Mouse (Mus musculus): ENCODE results near the gene Rxrb. TPM values are rescaled to one million over a fixed set of nuclear protein-coding genes. Genes with fewer than 3 reads are reported as not detected.

Rxrb gene
- polyA plus RNA-seq, 1 experiment from 2014 or later: 54.0 TPM

DNA sequence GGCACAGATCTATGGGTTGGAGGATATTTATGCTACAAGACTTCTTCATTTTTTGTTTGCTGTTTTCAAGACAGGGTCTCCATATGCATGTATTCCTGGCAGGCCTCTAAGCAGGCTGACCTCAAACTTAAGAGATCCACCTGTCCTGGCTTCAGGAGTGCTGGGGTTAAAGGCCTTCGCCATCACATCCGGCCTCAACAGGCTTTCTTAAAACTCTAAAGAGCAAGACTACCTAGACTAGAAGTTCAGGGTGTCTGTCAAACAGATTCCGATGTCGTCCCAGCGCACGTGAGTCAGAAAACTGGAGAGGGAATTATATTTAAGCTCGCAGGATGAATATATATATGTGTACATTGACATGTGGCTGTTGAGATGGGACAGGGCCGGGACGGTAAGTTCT, 7.9 kb upstream of the Rxrb start:
- Histone ChIP-seq H3K27ac (ENCODE audit: low read length) (peak overlapping the region; percentile 99), H3K4me3 (ENCODE audit: low read depth, low read length) (peak overlapping the region; percentile 92), H3K36me3 (ENCODE audit: control insufficient read depth, insufficient read depth, low read length) (peaks cover 11% of the 10 kb centered on the region), H3K27me3 (ENCODE audit: control insufficient read depth, insufficient read depth, low read depth, low read length) (no peaks in the 10 kb centered on the region), H3K9ac (ENCODE audit: low read depth, low read length) (peak overlapping the region; percentile 92), H3K9me3 (replicated peaks; ENCODE audit: control insufficient read depth, low read length, poor library complexity, severe bottlenecking) (no peaks in the 10 kb centered on the region), H3K4me2 (ENCODE audit: low read length) (peak overlapping the region; percentile 97), H3K4me1 (ENCODE audit: control insufficient read depth, insufficient read depth, low read length) (peaks cover 39% of the 10 kb centered on the region)
- WGBS: 56% methylated on average over 9 of the region's 9 CpGs
- no peak for ATAC-seq

DNA sequence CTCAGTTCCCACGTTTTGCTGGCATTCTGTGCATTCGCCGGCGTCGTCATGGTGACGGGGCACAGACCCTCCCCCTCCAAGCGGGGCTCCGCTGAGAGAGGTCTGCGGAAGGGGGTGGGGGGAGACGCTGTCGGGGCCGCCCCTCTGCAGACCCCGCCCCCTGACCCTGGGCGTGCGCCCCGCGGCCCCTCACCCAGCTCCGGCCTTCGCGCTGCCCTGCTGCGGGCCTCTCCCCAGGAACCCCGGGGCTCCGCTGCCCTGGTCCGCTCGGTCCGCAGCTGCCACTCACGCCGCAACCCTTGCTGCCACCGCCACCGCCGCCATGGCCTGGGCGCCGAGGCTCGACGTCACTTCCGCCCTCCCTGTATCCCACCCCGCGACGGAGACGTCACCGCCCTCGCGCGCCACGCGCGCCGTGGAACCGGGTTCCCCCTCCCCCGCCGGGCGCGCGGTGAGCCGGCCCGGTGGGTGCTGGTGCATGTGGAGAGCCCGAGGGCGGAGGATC, 7.2 kb upstream of the Rxrb start, which contains the start of gene Ring1:
Gene Ring1 (minus strand): TSS at position 364 of the 505 bp plus-strand sequence.
- Histone ChIP-seq H3K36me3 (ENCODE audit: control insufficient read depth, insufficient read depth, low read length) (peaks cover 13% of the 10 kb centered on the region), H3K4me2 (ENCODE audit: low read length) (peak within 1 kb of the TSS; percentile 97), H3K9me3 (replicated peaks; ENCODE audit: control insufficient read depth, low read length, poor library complexity, severe bottlenecking) (no peaks in the 10 kb centered on the region), H3K4me3 (ENCODE audit: low read depth, low read length) (peak within 1 kb of the TSS; percentile 92), H3K27me3 (ENCODE audit: control insufficient read depth, insufficient read depth, low read depth, low read length) (no peaks in the 10 kb centered on the region), H3K9ac (ENCODE audit: low read depth, low read length) (peak within 1 kb of the TSS; percentile 92), H3K27ac (ENCODE audit: low read length) (peak within 1 kb of the TSS; percentile 99), H3K4me1 (ENCODE audit: control insufficient read depth, insufficient read depth, low read length) (peaks cover 44% of the 10 kb centered on the region)
- 1% methylated on average over 41 of the region's 58 CpGs for WGBS
- peak; percentile 79 for ATAC-seq

GRCm38 (mm10) chr17:34024861-34025755, 6.5 kb upstream of the Rxrb start:
- peak overlapping the region; percentile 92 for H3K4me3 ChIP-seq (ENCODE audit: low read depth, low read length)
- H3K27ac ChIP-seq (ENCODE audit: low read length): peak overlapping the region; percentile 99
- WGBS: under 1% methylated on average over 56 of the region's 57 CpGs
- H3K36me3 ChIP-seq (ENCODE audit: control insufficient read depth, insufficient read depth, low read length): peaks cover 16% of the 10 kb centered on the region
- H3K4me1 ChIP-seq (ENCODE audit: control insufficient read depth, insufficient read depth, low read length): peaks cover 50% of the 10 kb centered on the region
- no peaks in the 10 kb centered on the region for H3K27me3 ChIP-seq (ENCODE audit: control insufficient read depth, insufficient read depth, low read depth, low read length)
- no peaks in the 10 kb centered on the region for H3K9me3 ChIP-seq (replicated peaks; ENCODE audit: control insufficient read depth, low read length, poor library complexity, severe bottlenecking)
- ATAC-seq: peak; percentile 2
- peak overlapping the region; percentile 97 for H3K4me2 ChIP-seq (ENCODE audit: low read length)
- H3K9ac ChIP-seq (ENCODE audit: low read depth, low read length): peak overlapping the region; percentile 92

DNA sequence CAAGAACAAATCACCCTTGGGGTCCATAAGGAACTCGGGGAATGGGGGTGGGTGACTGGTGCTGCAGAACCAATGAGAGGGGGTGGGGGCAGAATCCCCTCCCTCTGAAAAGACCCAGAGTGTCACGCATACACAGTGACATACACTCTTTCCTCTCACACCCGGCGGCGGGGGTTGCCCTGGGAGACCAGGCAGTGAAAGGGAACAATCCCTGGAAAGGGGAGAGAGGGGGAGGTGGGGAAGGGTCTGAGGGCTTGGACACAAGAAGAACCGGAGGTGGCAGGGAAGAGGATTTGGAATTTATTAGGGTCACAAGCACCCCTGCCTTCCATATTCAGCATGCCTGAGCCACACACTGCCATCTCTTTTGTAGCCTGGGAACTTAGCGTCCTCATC, 5.9 kb upstream of the Rxrb start:
- Histone ChIP-seq H3K27ac (ENCODE audit: low read length) (peak overlapping the region; percentile 99), H3K27me3 (ENCODE audit: control insufficient read depth, insufficient read depth, low read depth, low read length) (no peaks in the 10 kb centered on the region), H3K36me3 (ENCODE audit: control insufficient read depth, insufficient read depth, low read length) (peaks cover 14% of the 10 kb centered on the region), H3K4me1 (ENCODE audit: control insufficient read depth, insufficient read depth, low read length) (peaks cover 57% of the 10 kb centered on the region), H3K9me3 (replicated peaks; ENCODE audit: control insufficient read depth, low read length, poor library complexity, severe bottlenecking) (no peaks in the 10 kb centered on the region), H3K4me3 (ENCODE audit: low read depth, low read length) (peak overlapping the region; percentile 92), H3K4me2 (ENCODE audit: low read length) (peak overlapping the region; percentile 97), H3K9ac (ENCODE audit: low read depth, low read length) (peak overlapping the region; percentile 92)
- WGBS: 1% methylated on average over 7 of the region's 7 CpGs
- peak; percentile 1; the same call in 1 of the 2 replicates for ATAC-seq

DNA sequence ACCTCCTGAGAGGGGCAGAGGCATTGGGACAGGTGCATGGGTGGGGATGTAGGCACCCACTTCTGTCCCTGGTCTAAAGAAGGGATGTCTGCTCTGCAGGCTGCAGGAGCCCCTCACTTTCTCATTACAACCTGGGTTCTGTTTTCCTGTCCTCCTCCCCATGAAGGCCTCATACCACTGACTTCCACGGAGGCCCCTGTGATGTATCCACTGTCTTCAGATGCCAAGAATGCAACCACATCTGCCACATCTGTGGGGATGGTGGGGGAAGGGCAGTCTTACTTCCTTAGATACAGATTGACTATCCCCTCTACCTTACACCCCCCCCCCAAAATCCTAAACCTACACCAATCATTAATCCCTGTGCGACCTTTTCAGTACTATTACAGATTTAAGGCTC, 5.4 kb upstream of the Rxrb start:
- H3K9me3 ChIP-seq (replicated peaks; ENCODE audit: control insufficient read depth, low read length, poor library complexity, severe bottlenecking): no peaks in the 10 kb centered on the region
- 14% methylated on average over 2 of the region's 2 CpGs for WGBS
- peaks cover 13% of the 10 kb centered on the region for H3K36me3 ChIP-seq (ENCODE audit: control insufficient read depth, insufficient read depth, low read length)
- H3K27ac ChIP-seq (ENCODE audit: low read length): peak overlapping the region; percentile 76
- H3K9ac ChIP-seq (ENCODE audit: low read depth, low read length): peak overlapping the region; percentile 92; the same call in 1 of the 2 replicates
- H3K27me3 ChIP-seq (ENCODE audit: control insufficient read depth, insufficient read depth, low read depth, low read length): no peaks in the 10 kb centered on the region
- H3K4me1 ChIP-seq (ENCODE audit: control insufficient read depth, insufficient read depth, low read length): peaks cover 58% of the 10 kb centered on the region
- peak overlapping the region; percentile 97 for H3K4me2 ChIP-seq (ENCODE audit: low read length)
- H3K4me3 ChIP-seq (ENCODE audit: low read depth, low read length): peak overlapping the region; percentile 14; the same call in 1 of the 2 replicates
- ATAC-seq: no peak

DNA sequence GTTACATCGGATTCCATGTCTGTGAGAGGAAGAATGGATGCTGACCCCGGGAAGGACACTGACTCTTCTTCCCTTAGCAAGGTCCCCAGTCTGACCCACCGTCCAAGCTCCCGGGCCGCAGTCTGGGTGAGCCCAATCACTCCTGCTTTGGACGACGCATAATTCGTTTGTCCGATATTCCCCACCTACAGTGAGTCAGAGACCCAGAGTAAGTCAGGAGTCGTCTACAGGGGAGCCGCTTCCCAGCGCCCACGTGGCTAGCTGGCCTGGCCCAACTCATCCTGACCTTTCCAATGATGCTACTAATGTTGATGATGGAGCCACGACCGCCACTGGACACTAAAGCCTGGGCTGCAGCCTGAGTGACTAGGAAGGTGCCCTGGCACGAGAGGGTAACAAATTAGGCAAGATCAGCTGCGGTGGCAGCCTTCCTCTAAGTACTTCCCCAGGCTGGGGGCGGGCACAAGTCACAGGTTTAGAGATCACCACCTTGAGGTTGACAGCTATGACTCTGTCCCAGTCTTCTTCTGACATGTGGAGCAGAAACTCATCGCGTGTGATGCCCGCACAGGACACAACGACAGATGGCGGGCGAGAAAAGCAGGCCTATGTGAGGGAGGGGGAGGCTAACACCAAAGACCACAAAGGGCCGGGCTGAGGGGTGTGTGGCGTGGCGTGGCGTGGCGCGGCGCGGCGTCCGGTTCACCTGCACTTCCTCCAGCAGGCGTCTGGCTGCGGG, 4.5 kb upstream of the Rxrb start:
- Histone ChIP-seq H3K4me3 (ENCODE audit: low read depth, low read length) (peak overlapping the region; percentile 54), H3K27ac (ENCODE audit: low read length) (peak overlapping the region; percentile 78), H3K9me3 (replicated peaks; ENCODE audit: control insufficient read depth, low read length, poor library complexity, severe bottlenecking) (no peaks in the 10 kb centered on the region), H3K4me2 (ENCODE audit: low read length) (peak overlapping the region; percentile 97), H3K27me3 (ENCODE audit: control insufficient read depth, insufficient read depth, low read depth, low read length) (no peaks in the 10 kb centered on the region), H3K9ac (ENCODE audit: low read depth, low read length) (peak overlapping the region; percentile 81), H3K4me1 (ENCODE audit: control insufficient read depth, insufficient read depth, low read length) (peaks cover 58% of the 10 kb centered on the region), H3K36me3 (ENCODE audit: control insufficient read depth, insufficient read depth, low read length) (peaks cover 8% of the 10 kb centered on the region)
- WGBS: 3% methylated on average over 34 of the region's 36 CpGs
- ATAC-seq: no peak

GRCm38 (mm10) chr17:34027656-34028223, 3.9 kb upstream of the Rxrb start, which contains the start of gene H2-Ke6:
Gene H2-Ke6, minus strand, starts transcription at chr17:34028060.
- under 1% methylated on average over 48 of the region's 49 CpGs for WGBS
- Histone ChIP-seq H3K4me3 (ENCODE audit: low read depth, low read length) (peak within 1 kb of the TSS; percentile 54), H3K4me1 (ENCODE audit: control insufficient read depth, insufficient read depth, low read length) (peaks cover 61% of the 10 kb centered on the region), H3K27me3 (ENCODE audit: control insufficient read depth, insufficient read depth, low read depth, low read length) (no peaks in the 10 kb centered on the region), H3K9ac (ENCODE audit: low read depth, low read length) (peak within 1 kb of the TSS; percentile 81), H3K9me3 (replicated peaks; ENCODE audit: control insufficient read depth, low read length, poor library complexity, severe bottlenecking) (no peaks in the 10 kb centered on the region), H3K36me3 (ENCODE audit: control insufficient read depth, insufficient read depth, low read length) (peaks cover 8% of the 10 kb centered on the region), H3K4me2 (ENCODE audit: low read length) (peak within 1 kb of the TSS; percentile 97), H3K27ac (ENCODE audit: low read length) (peak within 1 kb of the TSS; percentile 78)
- peak; percentile 70 for ATAC-seq

GRCm38 (mm10) chr17:34028501-34029149, 3.0 kb upstream of the Rxrb start:
- Histone ChIP-seq H3K27me3 (ENCODE audit: control insufficient read depth, insufficient read depth, low read depth, low read length) (no peaks in the 10 kb centered on the region), H3K4me1 (ENCODE audit: control insufficient read depth, insufficient read depth, low read length) (peaks cover 62% of the 10 kb centered on the region), H3K27ac (ENCODE audit: low read length) (peak overlapping the region; percentile 78), H3K4me2 (ENCODE audit: low read length) (peak overlapping the region; percentile 97; the same call in 1 of the 2 replicates), H3K4me3 (ENCODE audit: low read depth, low read length) (0 out of 2 replicates have a peak overlapping the region, but pooled peaks have one; percentile 54), H3K9ac (ENCODE audit: low read depth, low read length) (no peak overlapping the region), H3K36me3 (ENCODE audit: control insufficient read depth, insufficient read depth, low read length) (peaks cover 8% of the 10 kb centered on the region), H3K9me3 (replicated peaks; ENCODE audit: control insufficient read depth, low read length, poor library complexity, severe bottlenecking) (no peaks in the 10 kb centered on the region)
- ATAC-seq: no peak
- WGBS: 34% methylated on average over 17 of the region's 17 CpGs
